Mouse (Mus musculus) limb, embryonic 12.5 days (tissue): ENCODE measurements around the gene Mien1. TPM values are rescaled to one million over a fixed set of nuclear protein-coding genes. Genes with fewer than 3 reads are reported as not detected.
A peak's percentile ranks its signal among the peaks of the same experiment; 100 is the strongest.

ENCODE experiments used
- ATAC-seq: fragments of 200-750 bp; cut with Nextera tagmentation; 2 replicates; pipeline ENCODE4 v1.8.0; 2017; ENCODE audit warnings: low read depth, moderate TSS enrichment; ENCODE audit not compliant: insufficient number of reproducible peaks, insufficient read depth, low FRiP score, low TSS enrichment
- H3K27ac ChIP-seq: fragments of 300-500 bp; sonication (generic); 2 replicates; pipeline ENCODE4 v1.5.1; 2016; ENCODE audit warnings: mild to moderate bottlenecking, moderate library complexity
- H3K27me3 ChIP-seq: fragments of 300-500 bp; sonication (generic); 2 replicates; pipeline ENCODE4 v1.6.1; 2016; ENCODE audit warnings: mild to moderate bottlenecking, moderate library complexity
- H3K36me3 ChIP-seq: fragments of 300-500 bp; sonication (generic); 2 replicates; pipeline ENCODE4 v1.6.1; 2016; ENCODE audit warnings: mild to moderate bottlenecking, moderate library complexity
- H3K4me1 ChIP-seq: fragments of 300-500 bp; sonication (generic); replicated peaks from 2 replicates; pipeline ENCODE4 v1.6.1; 2016
- H3K4me2 ChIP-seq: fragments of 300-500 bp; sonication (generic); 2 replicates; pipeline ENCODE4 v1.6.1; 2016; ENCODE audit warnings: mild to moderate bottlenecking, moderate library complexity
- H3K4me3 ChIP-seq: fragments of 300-500 bp; sonication (generic); replicated peaks from 2 replicates; pipeline ENCODE4 v1.5.1; 2016; ENCODE audit warnings: mild to moderate bottlenecking
- H3K9ac ChIP-seq: fragments of 300-500 bp; sonication (generic); replicated peaks from 2 replicates; pipeline ENCODE4 v1.6.1; 2016; ENCODE audit warnings: mild to moderate bottlenecking, moderate library complexity
- H3K9me3 ChIP-seq: fragments of 300-500 bp; sonication (generic); 2 replicates; pipeline ENCODE4 v1.6.1; 2016; ENCODE audit warnings: mild to moderate bottlenecking, moderate library complexity
- WGBS: fragments of 180-500 bp; shearing (Covaris S2); methylation state at CpG from one replicate; pipeline ENCODE4 v1.1.7; 2016; 5-methylcytosine and 5-hydroxymethylcytosine counted together
- polyA plus RNA-seq: library from polyadenylated mRNA; unstranded; fragments of >200 nt; fragmentation: Nextera tagmentation; extraction: Ambion mirVana; gene quantifications from 2 replicates; pipeline ENCODE4 v1.2.1, GENCODE M21; 2016

The Mien1 gene
- polyA plus RNA-seq, 1 experiment from 2014 or later, result 79.8 TPM

DNA sequence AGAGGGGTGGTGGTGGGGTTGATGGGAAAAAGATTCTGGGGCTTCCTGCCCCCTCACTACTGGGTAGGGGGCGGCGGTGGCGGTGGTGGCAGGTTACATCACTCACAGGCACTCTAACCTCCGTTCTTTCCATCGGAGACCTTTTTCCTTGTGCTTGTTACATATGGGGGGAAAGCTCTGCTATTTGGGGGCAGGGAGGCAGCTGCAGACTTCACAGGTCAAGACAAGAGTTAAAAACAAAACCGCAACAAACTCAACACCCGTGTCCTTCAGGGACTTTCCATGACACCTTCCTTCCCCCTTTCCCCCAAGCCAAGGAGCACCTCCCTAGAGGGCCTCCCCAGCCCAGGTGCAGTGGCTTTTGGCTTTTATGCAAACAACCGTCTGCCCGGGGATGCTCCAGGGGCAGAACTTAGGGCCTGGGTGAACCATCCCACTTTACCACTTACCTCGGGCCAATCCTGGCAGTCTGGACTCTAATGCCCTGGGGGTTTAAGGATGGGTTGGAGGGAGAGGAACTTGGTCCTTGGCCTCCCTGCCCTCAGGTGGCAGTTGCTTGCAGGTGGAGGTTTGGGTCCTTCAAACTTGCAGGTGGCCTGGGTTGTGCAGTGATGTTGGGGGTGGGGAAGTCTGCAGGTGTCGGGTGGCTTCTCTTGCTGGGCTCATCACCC, 20.4 kb upstream of the Mien1 start:
- Histone ChIP-seq H3K4me2 (0 out of 2 replicates have a peak overlapping the region, but pooled peaks have one; percentile 83), H3K4me1 (peaks cover 18% of the 10 kb centered on the region), H3K9ac (no peak overlapping the region), H3K27me3 (peaks cover 44% of the 10 kb centered on the region), H3K36me3 (no peaks in the 10 kb centered on the region), H3K27ac (no peak overlapping the region), H3K4me3 (0 out of 2 replicates have a peak overlapping the region, but pooled peaks have one; percentile 61), H3K9me3 (no peaks in the 10 kb centered on the region)
- WGBS, result 12% methylated on average over 11 of the region's 11 CpGs
- ATAC-seq, result no peak

- 3% methylated on average over 28 of the region's 30 CpGs for WGBS
- peak; percentile 29; the same call in 1 of the 2 replicates for ATAC-seq
These were observed 19.6 kb upstream of the Mien1 start for GRCm38 (mm10) chr11:98458121-98458990.

DNA sequence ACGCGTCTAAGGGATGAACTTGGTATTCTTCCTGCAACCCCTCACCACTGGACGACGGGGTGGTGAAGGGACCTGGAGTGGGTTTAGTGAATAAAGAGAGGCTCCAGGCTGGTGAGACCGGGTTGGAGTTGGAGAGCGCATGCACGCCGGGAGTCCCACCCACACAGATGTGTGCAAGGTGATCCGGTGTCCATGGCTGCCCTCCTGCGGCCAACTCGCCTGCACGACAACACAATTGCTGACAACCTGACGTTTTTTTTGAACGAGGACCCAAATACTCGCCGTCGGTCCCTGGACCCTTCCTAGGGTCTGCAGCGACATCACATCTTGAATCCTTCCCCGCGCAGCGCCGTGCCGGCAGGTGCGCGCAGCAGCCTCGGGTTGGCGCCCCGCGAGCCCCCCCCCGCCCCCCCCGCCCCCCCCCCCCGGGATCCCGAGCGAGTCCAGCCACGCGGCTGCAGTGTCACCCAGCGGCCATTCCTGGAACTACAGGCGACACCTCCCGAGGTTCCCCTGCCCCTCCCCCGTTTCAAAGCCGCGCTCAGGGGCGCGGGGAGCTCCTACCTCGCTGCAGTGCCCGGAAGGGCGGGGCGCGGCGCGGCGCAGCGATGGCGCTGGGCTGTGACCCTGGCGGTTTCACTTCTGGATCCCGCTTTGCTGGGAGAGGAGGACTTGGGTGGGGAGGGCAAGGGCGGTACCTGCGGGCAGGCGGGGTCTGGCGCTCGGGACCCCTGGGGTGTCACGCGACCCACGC, 18.8 kb upstream of the Mien1 start:
- H3K4me3 ChIP-seq, result peak overlapping the region; percentile 61
- peak; percentile 75 for ATAC-seq
- peak overlapping the region; percentile 66 for H3K9ac ChIP-seq
- H3K27ac ChIP-seq, result peak overlapping the region; percentile 45
- H3K27me3 ChIP-seq, result peaks cover 39% of the 10 kb centered on the region
- peak overlapping the region; percentile 83 for H3K4me2 ChIP-seq
- H3K9me3 ChIP-seq, result no peaks in the 10 kb centered on the region
- peaks cover 18% of the 10 kb centered on the region for H3K4me1 ChIP-seq
- no peaks in the 10 kb centered on the region for H3K36me3 ChIP-seq
- under 1% methylated on average over 44 of the region's 64 CpGs for WGBS

More at GRCm38 (mm10) chr11:98458121-98458990, 19.6 kb upstream of the Mien1 start:
- Histone ChIP-seq H3K4me2 (peak overlapping the region; percentile 83), H3K9me3 (no peaks in the 10 kb centered on the region), H3K27me3 (peaks cover 39% of the 10 kb centered on the region), H3K36me3 (no peaks in the 10 kb centered on the region), H3K4me1 (peaks cover 18% of the 10 kb centered on the region), H3K4me3 (peak overlapping the region; percentile 61), H3K9ac (peak overlapping the region; percentile 66), H3K27ac (peak overlapping the region; percentile 45; the same call in 1 of the 2 replicates)

GRCm38 (mm10) chr11:98456945-98457344, 18.2 kb upstream of the Mien1 start:
- Histone ChIP-seq H3K36me3 (no peaks in the 10 kb centered on the region), H3K9ac (peak overlapping the region; percentile 66; the same call in 1 of the 2 replicates), H3K4me3 (peak overlapping the region; percentile 61), H3K27ac (peak overlapping the region; percentile 45), H3K27me3 (peaks cover 35% of the 10 kb centered on the region), H3K4me2 (peak overlapping the region; percentile 83), H3K9me3 (no peaks in the 10 kb centered on the region), H3K4me1 (peaks cover 18% of the 10 kb centered on the region)
- ATAC-seq, result peak; percentile 22; the same call in 1 of the 2 replicates
- 28% methylated on average over 9 of the region's 9 CpGs for WGBS

DNA sequence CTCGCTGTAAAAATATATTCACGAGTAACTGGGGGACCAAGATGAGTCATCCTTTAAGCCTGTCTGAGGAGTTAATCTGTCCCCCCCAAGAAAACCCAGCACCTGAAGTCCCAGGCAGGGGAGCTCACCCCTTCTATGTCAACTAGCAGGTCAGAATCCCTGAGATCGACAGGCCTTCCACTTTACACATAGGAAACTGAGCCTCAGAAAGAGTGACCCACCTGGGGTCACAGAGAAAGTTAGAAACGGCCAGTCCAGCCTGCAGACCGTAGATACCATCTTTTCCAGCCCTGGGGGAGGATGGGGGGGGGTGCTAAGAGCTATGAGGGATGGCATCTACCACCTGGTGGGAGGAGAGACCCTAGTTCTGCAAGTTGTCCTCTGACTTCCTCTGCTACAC, 17.8 kb upstream of the Mien1 start:
- Histone ChIP-seq H3K36me3 (no peaks in the 10 kb centered on the region), H3K9me3 (no peaks in the 10 kb centered on the region), H3K27me3 (peaks cover 31% of the 10 kb centered on the region), H3K9ac (no peak overlapping the region), H3K4me3 (no peak overlapping the region), H3K4me2 (no peak overlapping the region), H3K27ac (no peak overlapping the region), H3K4me1 (peaks cover 18% of the 10 kb centered on the region)
- ATAC-seq, result no peak
- 78% methylated on average over 5 of the region's 5 CpGs for WGBS

- no peaks in the 10 kb centered on the region for H3K36me3 ChIP-seq
- H3K27ac ChIP-seq, result no peak overlapping the region
- no peaks in the 10 kb centered on the region for H3K9me3 ChIP-seq
- peaks cover 18% of the 10 kb centered on the region for H3K4me1 ChIP-seq
- peaks cover 28% of the 10 kb centered on the region for H3K27me3 ChIP-seq
- 80% methylated on average over 4 of the region's 4 CpGs for WGBS
- H3K4me3 ChIP-seq, result no peak overlapping the region
- no peak overlapping the region for H3K4me2 ChIP-seq
- no peak overlapping the region for H3K9ac ChIP-seq
- ATAC-seq, result no peak
These were observed 16.7 kb upstream of the Mien1 start for GRCm38 (mm10) chr11:98455484-98455883.

DNA sequence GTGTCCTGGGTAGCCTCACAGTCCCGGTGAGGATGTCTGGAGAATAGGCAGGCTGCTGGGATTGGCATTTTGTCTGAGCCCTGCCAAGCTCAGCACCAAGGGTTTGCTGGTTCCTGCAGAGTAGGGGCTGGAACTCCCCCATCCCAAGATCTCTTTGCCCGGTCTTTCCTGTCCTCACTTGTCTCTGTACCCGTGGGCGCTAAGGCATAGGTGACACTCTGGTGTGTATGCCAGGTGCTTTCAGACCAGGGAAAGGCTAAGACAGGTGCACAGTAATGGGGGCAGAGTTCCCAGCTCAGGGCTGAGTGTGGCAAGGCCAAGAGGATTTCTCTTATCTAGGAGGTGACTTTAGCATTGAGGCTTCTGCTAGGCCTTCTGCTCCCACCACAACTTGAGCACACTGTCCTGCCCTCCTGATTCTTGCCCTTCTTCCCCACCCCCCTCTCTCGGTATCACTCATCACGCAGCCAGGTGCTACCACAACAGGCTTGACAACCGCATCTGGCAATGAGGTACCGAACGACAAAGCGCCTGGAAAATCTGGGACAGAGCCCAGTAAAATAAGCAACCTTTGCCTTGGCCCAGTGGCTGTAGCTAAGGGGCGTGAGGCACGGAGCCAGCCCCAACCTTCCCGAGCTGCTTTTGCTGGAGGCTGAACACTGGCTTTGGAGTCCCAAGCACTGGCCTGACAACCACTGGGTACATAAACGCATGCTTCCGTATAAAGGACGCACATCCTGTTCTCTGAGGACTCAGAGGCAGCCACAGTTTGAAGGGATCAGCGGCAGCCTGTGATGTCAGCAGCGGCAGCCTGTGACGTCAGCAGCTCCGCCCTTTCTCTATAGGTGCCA, 11.4 kb upstream of the Mien1 start:
- peaks cover 18% of the 10 kb centered on the region for H3K4me1 ChIP-seq
- no peak overlapping the region for H3K4me3 ChIP-seq
- 79% methylated on average over 20 of the region's 20 CpGs for WGBS
- peaks cover 42% of the 10 kb centered on the region for H3K27me3 ChIP-seq
- no peaks in the 10 kb centered on the region for H3K36me3 ChIP-seq
- H3K27ac ChIP-seq, result no peak overlapping the region
- ATAC-seq, result no peak
- H3K9me3 ChIP-seq, result no peaks in the 10 kb centered on the region
- H3K9ac ChIP-seq, result no peak overlapping the region
- H3K4me2 ChIP-seq, result no peak overlapping the region

DNA sequence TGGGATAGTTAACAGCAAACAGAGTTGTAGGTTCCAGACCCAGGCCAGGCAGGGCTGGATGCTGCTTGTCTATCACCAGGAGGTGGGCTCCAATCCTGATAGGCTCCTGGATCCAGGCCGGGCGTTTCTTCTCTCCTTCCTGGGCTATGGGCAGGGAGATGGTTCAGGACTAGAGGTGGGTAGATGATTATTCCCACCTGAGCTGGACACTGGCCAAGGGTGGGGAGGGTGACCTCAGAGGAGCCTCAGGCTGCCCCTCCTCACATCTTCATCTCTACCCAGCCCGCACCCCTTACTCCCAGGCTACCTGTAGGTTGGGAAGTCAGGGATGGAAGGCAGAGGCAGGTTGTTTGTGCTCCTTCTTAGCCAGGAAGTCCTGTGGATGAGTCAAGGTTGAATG, 10.6 kb upstream of the Mien1 start:
- Histone ChIP-seq H3K9me3 (no peaks in the 10 kb centered on the region), H3K4me3 (no peak overlapping the region), H3K9ac (no peak overlapping the region), H3K4me2 (no peak overlapping the region), H3K27ac (no peak overlapping the region), H3K27me3 (peaks cover 42% of the 10 kb centered on the region), H3K36me3 (no peaks in the 10 kb centered on the region), H3K4me1 (peaks cover 18% of the 10 kb centered on the region)
- 85% methylated on average over 3 of the region's 3 CpGs for WGBS
- ATAC-seq, result no peak

GRCm38 (mm10) chr11:98448191-98448790, 9.5 kb upstream of the Mien1 start:
- 0 out of 2 replicates have a peak overlapping the region, but pooled peaks have one; percentile 27 for H3K4me3 ChIP-seq
- no peak for ATAC-seq
- H3K9ac ChIP-seq, result no peak overlapping the region
- H3K9me3 ChIP-seq, result no peaks in the 10 kb centered on the region
- peaks cover 18% of the 10 kb centered on the region for H3K4me1 ChIP-seq
- H3K4me2 ChIP-seq, result peak overlapping the region; percentile 44
- 38% methylated on average over 13 of the region's 13 CpGs for WGBS
- no peaks in the 10 kb centered on the region for H3K36me3 ChIP-seq
- H3K27me3 ChIP-seq, result peaks cover 42% of the 10 kb centered on the region
- no peak overlapping the region for H3K27ac ChIP-seq

GRCm38 (mm10) chr11:98447475-98447834, 8.7 kb upstream of the Mien1 start:
- WGBS, result 9% methylated on average over 7 of the region's 7 CpGs
- H3K4me3 ChIP-seq, result peak overlapping the region; percentile 27
- ATAC-seq, result no peak
- H3K4me1 ChIP-seq, result peaks cover 18% of the 10 kb centered on the region
- H3K27ac ChIP-seq, result no peak overlapping the region
- H3K4me2 ChIP-seq, result peak overlapping the region; percentile 44
- H3K27me3 ChIP-seq, result peaks cover 42% of the 10 kb centered on the region
- no peaks in the 10 kb centered on the region for H3K36me3 ChIP-seq
- H3K9me3 ChIP-seq, result no peaks in the 10 kb centered on the region
- 0 out of 2 replicates have a peak overlapping the region, but pooled peaks have one; percentile 8 for H3K9ac ChIP-seq
